Mouse (Mus musculus): ENCODE measurements around the gene Svip. TPM values are rescaled to one million over a fixed set of nuclear protein-coding genes. Genes with fewer than 3 reads are reported as not detected.

Gene Svip
- total RNA-seq, 2 experiments from 2014 or later, result 22.7 to 23.7 TPM

DNA sequence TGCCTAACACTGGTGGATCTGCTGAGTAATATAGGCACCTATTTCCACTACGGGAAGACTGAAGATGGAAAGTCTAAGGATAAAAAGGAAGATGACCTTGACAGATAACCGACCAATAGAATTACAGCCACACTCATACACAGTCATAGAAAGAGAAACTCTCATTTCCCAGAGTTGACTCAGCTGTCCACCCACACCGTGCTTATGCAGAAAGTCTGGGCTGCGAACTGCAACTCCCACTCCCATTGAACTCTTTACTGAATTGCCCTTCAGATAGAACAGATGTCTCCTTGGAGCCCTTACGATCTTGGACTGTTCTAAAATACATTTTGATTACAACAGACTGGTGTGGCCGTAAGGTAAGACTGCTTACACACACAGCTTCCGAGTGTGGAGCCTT lies 41.1 kb downstream of the Svip start:
- DNase-seq (ENCODE audit: low spot score), result no peak
- intact Hi-C loops (cut with DNase I), result no loop called here

DNA sequence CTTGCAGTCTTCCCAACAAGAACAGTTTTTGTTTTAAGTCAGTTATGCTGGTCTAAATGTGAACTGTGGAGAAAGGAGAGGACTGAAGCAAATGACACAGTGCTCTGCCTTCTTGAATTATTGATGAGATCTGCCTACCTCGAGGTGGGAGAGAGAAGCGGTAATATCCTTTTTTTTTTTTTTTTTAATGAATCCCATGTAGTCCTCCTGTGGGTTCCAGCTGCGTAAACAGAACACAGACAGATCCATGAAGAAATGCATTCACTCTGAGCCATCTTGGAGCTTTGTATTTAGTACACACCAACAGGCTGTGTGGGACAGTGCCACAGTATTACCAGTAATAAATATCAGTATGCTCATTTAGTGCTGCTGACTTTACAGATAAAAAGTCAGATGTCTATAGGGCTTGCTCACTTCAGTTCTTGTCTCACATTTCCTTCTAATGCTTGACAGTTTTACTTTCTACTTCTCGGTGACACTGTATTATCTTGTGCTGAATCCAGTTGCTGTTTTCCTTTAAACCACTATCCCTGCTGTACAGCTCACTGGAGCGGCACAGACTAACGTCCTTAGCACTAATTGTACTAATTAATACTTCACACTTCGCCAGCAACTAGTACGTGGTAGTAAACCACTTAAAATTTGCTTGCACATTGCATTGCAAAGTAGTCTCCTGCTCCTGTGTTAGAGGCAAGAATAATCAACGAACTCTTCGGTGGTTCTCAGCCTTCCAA lies 43.4 kb downstream of the Svip start:
- no peak for DNase-seq (ENCODE audit: low spot score)
- intact Hi-C loops (cut with DNase I), result no loop called here

DNA sequence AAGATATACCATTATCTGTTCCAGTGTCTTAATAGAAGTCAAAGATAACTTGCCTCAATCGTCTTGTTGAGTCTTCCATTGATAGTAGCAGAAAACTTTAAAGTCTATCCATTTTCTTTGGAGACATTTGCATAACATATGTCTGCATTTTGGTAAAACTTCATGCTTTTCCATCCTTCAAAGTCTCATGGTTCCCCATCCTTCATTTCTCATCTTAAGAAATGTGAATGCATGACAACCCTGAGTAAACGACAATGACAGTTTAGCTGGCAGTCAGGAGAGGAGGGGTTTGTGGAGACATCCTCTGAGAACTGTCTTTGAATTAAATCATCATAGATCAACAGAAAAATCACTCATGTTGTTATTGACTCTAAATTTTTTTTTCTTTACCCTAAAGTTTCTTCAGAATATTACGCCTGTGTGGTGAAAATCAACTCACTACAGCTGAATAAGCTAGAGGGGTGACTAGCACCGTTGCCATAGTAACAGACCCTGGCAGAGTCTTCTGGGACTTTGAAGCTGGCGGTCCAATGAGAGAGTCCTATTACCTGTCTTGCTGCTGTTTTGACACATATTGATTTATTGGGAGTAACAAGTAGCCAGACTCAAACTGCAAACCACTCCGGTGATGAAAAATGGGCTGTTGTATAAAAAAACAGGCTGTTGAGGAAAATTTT lies 45.0 kb downstream of the Svip start:
- DNase-seq (ENCODE audit: low spot score), result no peak
- intact Hi-C loops (cut with DNase I), result no loop called here

DNA sequence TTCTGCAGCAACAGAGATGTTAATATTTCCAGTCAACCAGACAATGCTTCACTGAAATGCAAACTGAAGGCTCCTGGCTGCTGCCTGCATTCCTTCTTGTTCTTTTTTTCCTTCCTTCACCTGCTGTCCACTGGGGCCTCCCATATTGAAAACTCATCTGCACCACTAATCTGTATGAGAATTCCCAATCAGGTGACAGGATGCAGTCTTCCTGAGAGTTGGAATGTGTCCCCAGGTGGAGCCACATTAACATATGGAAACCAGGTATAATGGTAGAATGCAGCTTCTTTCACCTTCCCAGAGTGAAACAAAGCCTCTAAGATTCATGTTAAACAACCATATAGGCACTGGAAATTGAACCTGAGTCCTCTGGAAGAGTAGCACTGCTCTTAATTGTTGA lies 48.1 kb downstream of the Svip start:
- intact Hi-C loops (cut with DNase I), result no loop called here

DNA sequence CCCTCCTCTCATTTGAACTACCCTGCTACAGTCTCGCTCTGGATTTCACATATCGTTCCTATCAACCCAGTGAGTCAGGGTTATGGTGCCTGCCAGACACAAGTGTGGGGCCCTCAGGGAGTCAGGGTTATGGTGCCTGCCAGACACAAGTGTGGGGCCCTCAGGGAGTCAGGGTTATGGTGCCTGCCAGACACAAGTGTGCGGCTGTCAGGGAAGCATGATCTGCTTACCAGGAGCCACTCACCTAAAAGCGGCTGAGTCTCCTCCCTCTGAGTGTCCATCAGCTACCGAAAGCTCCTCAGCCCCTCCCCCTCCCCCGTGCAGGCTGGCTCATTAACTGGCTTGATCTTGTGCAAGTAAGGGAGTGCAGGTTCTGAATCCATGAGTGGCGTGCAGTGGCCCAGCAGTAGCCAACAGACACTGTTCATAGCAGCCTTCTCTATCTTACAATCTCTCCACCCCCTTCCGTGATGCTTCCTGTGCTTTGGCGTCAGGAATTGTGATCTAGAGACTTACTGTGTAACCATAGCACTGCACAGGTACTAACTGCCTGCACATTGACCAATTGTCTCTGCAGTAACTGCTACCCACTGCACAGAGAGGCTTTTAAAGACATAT lies 50.3 kb downstream of the Svip start:
- intact Hi-C loops (cut with DNase I), result no loop called here

More for the DNA sequence above, 48.1 kb downstream of the Svip start:
- no peak for DNase-seq (ENCODE audit: low spot score)

More for the DNA sequence above, 50.3 kb downstream of the Svip start:
- DNase-seq (ENCODE audit: low spot score), result no peak

Other genes starting within 250 kb of the Svip start
- gene Gas2, start 144.0 kb downstream of the Svip start, total RNA-seq (2021), result 1 to 10 TPM; 6.4 to 7.5 TPM
- 1 to 10 TPM; 2.0 to 2.4 TPM for gene Fancf, start 143.8 kb downstream of the Svip start, total RNA-seq (2021)
- gene 1700015G11Rik, start 9.7 kb upstream of the Svip start, total RNA-seq (2021), result not detected

All from heart, postnatal 25 days (tissue).